Mouse (Mus musculus): Measurements from ENCODE around the gene Dapk2.

- TF ChIP-seq POLR2A (IDR thresholded peaks at IDR 0.05; ENCODE audit: low read depth, low read length) (no peak), CTCF (conservative IDR thresholded peaks at IDR 0.05; ENCODE audit: insufficient read depth, insufficient read length, low read depth, low read length) (no peak)
These were observed 70.6 kb downstream of the Dapk2 start for GRCm38 (mm10) chr9:66228456-66229151.
